Mouse (Mus musculus): ENCODE data around the gene Nrip3. TPM values are rescaled to one million over a fixed set of nuclear protein-coding genes. Genes with fewer than 3 reads are reported as not detected.
A peak's percentile ranks its signal among the peaks of the same experiment; 100 is the strongest.

The Nrip3 gene
- polyA plus RNA-seq, 1 experiment from 2014 or later: 0.58 TPM

DNA sequence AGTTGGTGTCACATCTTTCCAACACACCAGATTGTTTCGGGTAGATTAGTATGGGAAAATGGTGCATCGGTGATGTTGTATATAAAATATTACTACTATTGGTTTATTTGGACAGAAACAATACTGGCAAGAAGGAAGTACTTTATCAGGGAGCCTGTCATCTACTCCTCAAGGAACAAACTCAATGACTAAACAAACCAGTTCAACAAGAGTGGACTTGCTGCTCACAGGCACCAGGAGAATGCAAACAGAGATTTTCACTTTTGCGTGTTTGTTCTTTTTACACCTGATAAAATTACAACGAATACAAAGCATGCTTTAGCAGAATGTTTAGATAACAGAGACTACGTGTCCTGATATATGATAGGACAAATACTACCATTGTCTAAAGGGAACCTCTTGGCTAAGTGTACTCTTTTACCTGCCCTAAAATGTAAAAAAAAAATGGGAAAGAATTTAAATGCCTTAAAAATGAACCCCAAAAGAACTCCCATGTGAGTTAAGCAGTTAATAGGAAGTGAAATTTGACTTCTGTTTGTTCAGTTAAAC, 41.9 kb downstream of the Nrip3 start:
- no peaks in the 10 kb centered on the region for H3K9me3 ChIP-seq (ENCODE audit: low read length)
- WGBS: 20% methylated on average over 5 of the region's 5 CpGs
- ATAC-seq (peak; percentile 78), DNase-seq (ENCODE audit: low spot score) (peak; percentile 83)
- no peak overlapping the region for H3K4me2 ChIP-seq (replicated peaks; ENCODE audit: low read depth, low read length)
- H3K4me3 ChIP-seq (ENCODE audit: low read depth, low read length): no peak overlapping the region
- H3K27me3 ChIP-seq (replicated peaks; ENCODE audit: insufficient read depth, low read length): no peaks in the 10 kb centered on the region
- H3K27ac ChIP-seq (ENCODE audit: low read length): peak overlapping the region; percentile 29; the same call in 1 of the 2 replicates
- H3K36me3 ChIP-seq (ENCODE audit: insufficient read depth, low read length): peaks cover 26% of the 10 kb centered on the region; the same call in 1 of the 2 replicates
- H3K9ac ChIP-seq (replicated peaks; ENCODE audit: low read depth): no peak overlapping the region
- TF ChIP-seq EP300 (IDR thresholded peaks at IDR 0.05) (peak; percentile 44; the same call in 1 of the 2 replicates), CTCF (IDR thresholded peaks at IDR 0.05) (no peak)
- no peaks in the 10 kb centered on the region; the same call in 1 of the 2 replicates for H3K4me1 ChIP-seq (ENCODE audit: insufficient read depth, low read depth, low read length)

DNA sequence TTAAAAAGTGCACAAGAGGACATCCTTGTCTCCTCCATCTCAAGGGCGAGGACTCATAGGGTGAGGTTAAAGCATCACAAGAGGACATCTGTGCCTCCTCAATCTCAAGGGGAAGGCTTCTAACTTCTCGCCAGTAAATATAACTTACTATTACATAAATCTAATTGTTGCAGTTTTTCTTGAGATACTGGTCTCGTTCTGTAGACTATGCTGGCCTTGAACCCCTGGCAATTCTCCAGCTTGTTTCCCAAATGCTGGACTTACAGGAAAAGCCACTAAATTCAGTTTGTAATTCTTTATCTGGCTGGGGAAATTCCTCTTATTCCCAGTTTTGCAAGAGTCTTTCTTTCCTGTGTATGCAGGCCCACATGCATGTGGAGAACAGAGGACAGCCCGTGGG, 47.0 kb downstream of the Nrip3 start:
- no peak for TF ChIP-seq CTCF (IDR thresholded peaks at IDR 0.05)
- no peak for TF ChIP-seq EP300 (IDR thresholded peaks at IDR 0.05)
- Histone ChIP-seq H3K36me3 (ENCODE audit: insufficient read depth, low read length) (peaks cover 9% of the 10 kb centered on the region; the same call in 1 of the 2 replicates), H3K4me3 (ENCODE audit: low read depth, low read length) (no peak overlapping the region), H3K9ac (replicated peaks; ENCODE audit: low read depth) (no peak overlapping the region), H3K27ac (ENCODE audit: low read length) (no peak overlapping the region), H3K4me2 (replicated peaks; ENCODE audit: low read depth, low read length) (no peak overlapping the region), H3K4me1 (ENCODE audit: insufficient read depth, low read depth, low read length) (no peaks in the 10 kb centered on the region; the same call in 1 of the 2 replicates), H3K9me3 (ENCODE audit: low read length) (no peaks in the 10 kb centered on the region), H3K27me3 (replicated peaks; ENCODE audit: insufficient read depth, low read length) (no peaks in the 10 kb centered on the region)
- peak; percentile 33 for DNase-seq (ENCODE audit: low spot score)
- no peak for ATAC-seq
- WGBS: 51% methylated on average over 4 of the region's 4 CpGs

DNA sequence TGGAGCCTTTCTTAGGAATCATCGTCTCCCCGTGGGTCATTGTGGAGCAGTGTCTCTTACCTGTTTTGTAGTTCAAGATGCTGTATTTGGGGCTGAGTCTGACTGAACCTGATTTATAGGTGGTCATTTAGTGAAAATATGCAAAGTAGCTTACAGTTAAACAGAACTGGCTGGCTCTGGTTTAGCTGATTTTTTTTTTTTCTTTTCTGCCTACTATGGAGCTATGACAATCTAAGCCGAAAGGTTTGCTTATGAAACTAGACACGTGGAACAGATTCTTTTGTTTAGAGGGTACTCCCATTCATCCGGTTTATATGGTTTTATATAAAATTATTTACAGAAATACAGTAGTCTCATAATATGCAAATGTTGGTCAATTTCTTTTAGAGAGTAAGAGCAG, 50.2 kb downstream of the Nrip3 start, which contains the start of gene Ascl3:
Ascl3 (minus strand) TSS at position 101 of the 400 bp plus-strand sequence.
- H3K9me3 ChIP-seq (ENCODE audit: low read length): no peaks in the 10 kb centered on the region
- DNase-seq (ENCODE audit: low spot score) (no peak), ATAC-seq (no peak)
- no peaks in the 10 kb centered on the region for H3K27me3 ChIP-seq (replicated peaks; ENCODE audit: insufficient read depth, low read length)
- TF ChIP-seq CTCF (IDR thresholded peaks at IDR 0.05) (no peak), EP300 (IDR thresholded peaks at IDR 0.05) (no peak)
- H3K4me2 ChIP-seq (replicated peaks; ENCODE audit: low read depth, low read length): no peak within 1 kb of the TSS
- WGBS: 86% methylated on average over 5 of the region's 5 CpGs
- H3K4me1 ChIP-seq (ENCODE audit: insufficient read depth, low read depth, low read length): peaks cover 3% of the 10 kb centered on the region; the same call in 1 of the 2 replicates
- H3K4me3 ChIP-seq (ENCODE audit: low read depth, low read length): no peak within 1 kb of the TSS
- no peak within 1 kb of the TSS for H3K9ac ChIP-seq (replicated peaks; ENCODE audit: low read depth)
- peaks cover 9% of the 10 kb centered on the region; the same call in 1 of the 2 replicates for H3K36me3 ChIP-seq (ENCODE audit: insufficient read depth, low read length)
- no peak within 1 kb of the TSS for H3K27ac ChIP-seq (ENCODE audit: low read length)

DNA sequence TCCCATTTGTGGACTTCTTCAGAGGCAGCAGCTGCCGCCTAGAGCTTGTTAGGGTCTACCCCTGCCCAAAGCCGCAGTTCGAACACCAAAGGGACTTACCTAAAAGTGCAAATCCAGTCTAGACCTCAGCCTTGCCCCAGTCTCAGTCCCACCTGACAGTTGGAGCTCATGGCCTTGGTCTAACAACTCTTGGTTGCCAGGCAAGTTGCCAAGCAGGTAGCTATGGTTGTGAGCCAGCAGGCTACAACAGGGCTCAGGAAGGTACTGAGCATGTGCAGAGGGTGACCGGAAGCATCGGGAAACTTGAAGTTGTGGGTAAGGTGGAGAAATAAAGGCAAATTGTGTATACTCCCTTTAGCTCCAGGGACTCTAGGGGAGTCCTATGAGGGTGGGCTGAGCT, 58.1 kb downstream of the Nrip3 start, which contains the start of gene BC051019:
BC051019 (minus strand) TSS at position 154 of the 400 bp plus-strand sequence.
- Histone ChIP-seq H3K4me3 (ENCODE audit: low read depth, low read length) (no peak within 1 kb of the TSS), H3K9me3 (ENCODE audit: low read length) (no peaks in the 10 kb centered on the region), H3K27ac (ENCODE audit: low read length) (0 out of 2 replicates have a peak within 1 kb of the TSS, but pooled peaks have one; percentile 9), H3K36me3 (ENCODE audit: insufficient read depth, low read length) (no peaks in the 10 kb centered on the region), H3K4me2 (replicated peaks; ENCODE audit: low read depth, low read length) (no peak within 1 kb of the TSS), H3K4me1 (ENCODE audit: insufficient read depth, low read depth, low read length) (no peaks in the 10 kb centered on the region), H3K9ac (replicated peaks; ENCODE audit: low read depth) (no peak within 1 kb of the TSS), H3K27me3 (replicated peaks; ENCODE audit: insufficient read depth, low read length) (no peaks in the 10 kb centered on the region)
- WGBS: 89% methylated on average over 5 of the region's 5 CpGs
- no peak for DNase-seq (ENCODE audit: low spot score)
- TF ChIP-seq EP300 (IDR thresholded peaks at IDR 0.05) (no peak), CTCF (IDR thresholded peaks at IDR 0.05) (no peak)
- ATAC-seq: no peak

DNA sequence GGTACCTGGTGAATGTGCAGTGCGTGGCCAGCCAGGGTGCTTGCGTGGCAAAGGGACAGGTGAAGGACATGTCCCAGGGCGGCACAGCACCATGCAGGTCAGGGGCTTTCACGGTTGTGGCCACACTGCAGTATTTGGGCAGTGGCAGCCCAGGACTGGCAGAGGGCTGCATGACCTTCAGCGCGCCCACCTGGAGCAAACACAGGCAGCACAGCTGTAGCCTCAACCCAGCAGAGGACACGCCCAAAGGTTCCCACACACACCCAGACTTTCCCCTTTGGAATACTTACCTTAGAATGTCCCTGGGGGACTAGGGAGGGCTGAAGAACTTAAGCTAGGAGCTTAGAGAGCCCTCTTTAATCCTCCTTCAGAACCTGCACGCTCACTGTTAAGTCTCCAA, 58.7 kb downstream of the Nrip3 start:
- DNase-seq (ENCODE audit: low spot score): no peak
- TF ChIP-seq CTCF (IDR thresholded peaks at IDR 0.05) (no peak), EP300 (IDR thresholded peaks at IDR 0.05) (no peak)
- H3K4me1 ChIP-seq (ENCODE audit: insufficient read depth, low read depth, low read length): no peaks in the 10 kb centered on the region
- H3K27ac ChIP-seq (ENCODE audit: low read length): 0 out of 2 replicates have a peak overlapping the region, but pooled peaks have one; percentile 9
- WGBS: 87% methylated on average over 8 of the region's 8 CpGs
- H3K4me2 ChIP-seq (replicated peaks; ENCODE audit: low read depth, low read length): no peak overlapping the region
- H3K4me3 ChIP-seq (ENCODE audit: low read depth, low read length): no peak overlapping the region
- ATAC-seq: no peak
- no peaks in the 10 kb centered on the region for H3K36me3 ChIP-seq (ENCODE audit: insufficient read depth, low read length)
- no peak overlapping the region for H3K9ac ChIP-seq (replicated peaks; ENCODE audit: low read depth)
- H3K9me3 ChIP-seq (ENCODE audit: low read length): no peaks in the 10 kb centered on the region
- no peaks in the 10 kb centered on the region for H3K27me3 ChIP-seq (replicated peaks; ENCODE audit: insufficient read depth, low read length)

DNA sequence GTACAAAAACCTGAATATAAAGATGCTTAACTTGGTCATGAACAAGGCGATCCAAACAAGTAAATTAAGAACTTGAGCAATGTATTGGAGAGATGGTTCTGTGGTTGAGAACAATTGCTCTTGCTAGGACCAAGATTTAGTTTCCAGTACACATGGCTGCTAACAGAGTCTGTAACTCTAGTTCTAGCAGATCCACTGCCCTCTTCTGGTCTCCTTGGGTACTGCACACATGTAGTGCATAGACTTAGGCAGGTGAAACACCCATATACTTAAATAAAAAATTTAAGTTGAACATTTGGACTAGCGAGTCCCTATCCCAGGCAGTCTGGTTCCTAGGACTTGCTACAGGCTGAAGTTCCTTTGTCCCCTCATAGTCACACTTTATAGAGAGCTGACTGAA, 59.2 kb downstream of the Nrip3 start:
- Histone ChIP-seq H3K4me2 (replicated peaks; ENCODE audit: low read depth, low read length) (no peak overlapping the region), H3K9ac (replicated peaks; ENCODE audit: low read depth) (no peak overlapping the region), H3K27me3 (replicated peaks; ENCODE audit: insufficient read depth, low read length) (no peaks in the 10 kb centered on the region), H3K4me3 (ENCODE audit: low read depth, low read length) (no peak overlapping the region), H3K9me3 (ENCODE audit: low read length) (no peaks in the 10 kb centered on the region), H3K27ac (ENCODE audit: low read length) (no peak overlapping the region), H3K4me1 (ENCODE audit: insufficient read depth, low read depth, low read length) (no peaks in the 10 kb centered on the region), H3K36me3 (ENCODE audit: insufficient read depth, low read length) (no peaks in the 10 kb centered on the region)
- no peak for ATAC-seq
- no peak for DNase-seq (ENCODE audit: low spot score)
- 97% methylated on average over 2 of the region's 2 CpGs for WGBS
- TF ChIP-seq EP300 (IDR thresholded peaks at IDR 0.05) (no peak), CTCF (IDR thresholded peaks at IDR 0.05) (peak; percentile 39)
